Mouse (Mus musculus) neural tube, embryonic 14.5 days (tissue): ENCODE data around the gene Tex14. TPM values are rescaled to one million over a fixed set of nuclear protein-coding genes. Genes with fewer than 3 reads are reported as not detected.

ENCODE experiments used
- polyA plus RNA-seq: library from polyadenylated mRNA; unstranded; fragments of >200 nt; fragmentation: Nextera tagmentation; extraction: Ambion mirVana; gene quantifications from 2 replicates; pipeline ENCODE4 v1.2.1, GENCODE M21; 2014

Gene Tex14
- polyA plus RNA-seq, 1 experiment from 2014 or later, result 0.51 TPM

Other genes with a start within 250 kb of the Tex14 start
- gene Ppm1e, start 46.0 kb upstream of the Tex14 start, polyA plus RNA-seq, result 39.3 and 40.2 TPM in 2 replicates
- 4.9 and 6.0 TPM in 2 replicates for gene Rad51c, start 111 bp upstream of the Tex14 start, polyA plus RNA-seq
- not detected in 2 replicates for gene Gm11492, start 161.6 kb downstream of the Tex14 start, polyA plus RNA-seq
- 24.8 and 30.0 TPM in 2 replicates for gene Sept4, start 163.8 kb downstream of the Tex14 start, polyA plus RNA-seq
- gene Mtmr4, start 187.1 kb downstream of the Tex14 start, polyA plus RNA-seq, result 51.0 and 66.8 TPM in 2 replicates
- gene Hsf5, start 212.1 kb downstream of the Tex14 start, polyA plus RNA-seq, result 0.33 and 0.62 TPM in 2 replicates